8 mouse cellular contexts compared by ENCODE assay signal in the genomic region with DNA sequence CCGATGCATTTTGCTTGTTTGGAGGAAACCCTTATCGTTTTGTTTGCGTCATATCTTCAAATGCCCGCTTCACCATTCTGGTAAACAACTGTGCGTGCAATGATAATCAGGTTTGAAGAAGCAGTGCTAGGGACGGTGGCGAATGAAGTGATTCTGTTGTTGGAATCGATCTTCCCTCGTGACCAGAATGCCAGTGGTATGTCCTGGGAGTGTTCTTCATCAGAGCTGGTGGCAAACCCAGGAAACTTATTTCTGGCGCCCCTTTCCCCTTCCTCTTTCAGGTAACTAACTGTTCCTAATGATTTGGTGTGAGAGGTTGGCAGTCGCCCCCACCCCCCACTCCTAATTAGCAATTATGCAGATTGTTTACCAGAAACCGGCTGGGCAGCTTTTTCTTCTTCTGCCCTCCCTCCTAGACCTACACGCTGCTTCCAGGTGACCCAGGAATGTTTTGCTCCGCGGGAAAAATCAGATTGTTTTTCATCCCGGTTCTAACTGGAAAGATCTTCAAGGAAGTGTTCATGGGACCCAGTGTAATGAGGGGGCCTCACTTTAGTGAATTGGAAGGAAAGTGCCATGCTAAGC.
DNase-seq lines count a peak whose midpoint lies in the region; ATAC-seq lines count a peak whose summit lies in the region.

No protein-coding gene starts in this region.

- 4% methylated on average over 16 of the region's 16 CpGs for WGBS in embryonic facial prominence, embryonic 10.5 days
- WGBS in intestine, embryonic 14.5 days = 17% methylated on average over 16 of the region's 16 CpGs
- WGBS in midbrain, embryonic 12.5 days = 5% methylated on average over 16 of the region's 16 CpGs

- peak; percentile 84 for DNase-seq in heart, adult 11 months
- DNase-seq in heart, adult 18-20 months = no peak
- DNase-seq in embryonic facial prominence, embryonic 10.5 days (ENCODE audit: low spot score) = no peak
- DNase-seq in intestine, embryonic 14.5 days (ENCODE audit: low spot score) = peak; percentile 75
- no peak for DNase-seq in frontal cortex, postnatal 36 days (ENCODE audit: low spot score in 2 of 2)
- no peak for DNase-seq in left cerebral cortex, postnatal 10 days (ENCODE audit: extremely low spot score in 1 of 2, low spot score in 2 of 2)
- DNase-seq in left cerebral cortex, adult 9 months (ENCODE audit: low spot score in 2 of 2) = no peak

- ATAC-seq in intestine, embryonic 14.5 days (replicated peaks; ENCODE audit: low FRiP score, low TSS enrichment, low read depth) = no peak; the same call in 1 of the 2 replicates
- ATAC-seq in midbrain, embryonic 12.5 days (ENCODE audit: low FRiP score, low read depth) = peak; percentile 24

- peak overlapping the region; percentile 54 for H3K4me2 ChIP-seq in intestine, embryonic 14.5 days (ENCODE audit: low read length)
- peak overlapping the region; percentile 73 for H3K4me2 ChIP-seq in midbrain, embryonic 12.5 days (replicated peaks)

- H3K27ac ChIP-seq in embryonic facial prominence, embryonic 10.5 days (replicated peaks) = peak overlapping the region; percentile 85
- H3K27ac ChIP-seq in intestine, embryonic 14.5 days (ENCODE audit: low read depth) = peak overlapping the region; percentile 74
- H3K27ac ChIP-seq in midbrain, embryonic 12.5 days (replicated peaks) = no peak overlapping the region

- peaks cover 40% of the 10 kb centered on the region for H3K27me3 ChIP-seq in embryonic facial prominence, embryonic 10.5 days (replicated peaks; ENCODE audit: low read depth, poor library complexity, severe bottlenecking)
- no peaks in the 10 kb centered on the region for H3K27me3 ChIP-seq in intestine, embryonic 14.5 days (replicated peaks; ENCODE audit: control insufficient read depth, insufficient read depth, low read length)
- H3K27me3 ChIP-seq in midbrain, embryonic 12.5 days = peaks cover 48% of the 10 kb centered on the region

- H3K9ac ChIP-seq in intestine, embryonic 14.5 days (ENCODE audit: low read length) = peak overlapping the region; percentile 39
- H3K9ac ChIP-seq in midbrain, embryonic 12.5 days (replicated peaks) = 0 out of 2 replicates have a peak overlapping the region, but pooled peaks have one; percentile 47

- peak overlapping the region; percentile 61 for H3K4me3 ChIP-seq in embryonic facial prominence, embryonic 10.5 days
- H3K4me3 ChIP-seq in intestine, embryonic 14.5 days (ENCODE audit: low read depth, low read length) = peak overlapping the region; percentile 35
- peak overlapping the region; percentile 47 for H3K4me3 ChIP-seq in midbrain, embryonic 12.5 days

- H3K4me1 ChIP-seq in embryonic facial prominence, embryonic 10.5 days = peaks cover 74% of the 10 kb centered on the region
- H3K4me1 ChIP-seq in intestine, embryonic 14.5 days (replicated peaks; ENCODE audit: control insufficient read depth, insufficient read depth, low read length) = peaks cover 10% of the 10 kb centered on the region
- peaks cover 22% of the 10 kb centered on the region for H3K4me1 ChIP-seq in midbrain, embryonic 12.5 days

- no peaks in the 10 kb centered on the region for H3K9me3 ChIP-seq in embryonic facial prominence, embryonic 10.5 days
- H3K9me3 ChIP-seq in intestine, embryonic 14.5 days (ENCODE audit: control insufficient read depth, low read length) = no peaks in the 10 kb centered on the region
- H3K9me3 ChIP-seq in midbrain, embryonic 12.5 days = no peaks in the 10 kb centered on the region

- H3K36me3 ChIP-seq in embryonic facial prominence, embryonic 10.5 days (replicated peaks) = no peaks in the 10 kb centered on the region
- H3K36me3 ChIP-seq in intestine, embryonic 14.5 days (ENCODE audit: control insufficient read depth, insufficient read depth, low read length) = no peaks in the 10 kb centered on the region
- H3K36me3 ChIP-seq in midbrain, embryonic 12.5 days = no peaks in the 10 kb centered on the region

- intact Hi-C loops in left cerebral cortex, postnatal 10 days (cut with DNase I) = no loop called here

Comparison
In these comparisons a context has a peak if more than half of its experiments do, and no peak if none do; other contexts are left out.
1. DNase-seq: peak in heart, adult 11 months (single experiment) and intestine, embryonic 14.5 days (single experiment); none in heart, adult 18-20 months (0 of 2), embryonic facial prominence, embryonic 10.5 days (single experiment), frontal cortex, postnatal 36 days (0 of 2), left cerebral cortex, postnatal 10 days (0 of 2) and left cerebral cortex, adult 9 months (0 of 2).
2. Peak in every context shown above with its lines, with median percentiles within 50 percentile points of each other: H3K4me3 ChIP-seq.